Mouse (Mus musculus): ENCODE data around the gene Ric3.

GRCm38 (mm10) chr7:109038987-109039386 is 44.1 kb downstream of the Ric3 start:
- TF ChIP-seq POLR2A (IDR thresholded peaks at IDR 0.05; ENCODE audit: borderline replicate concordance, extremely low read depth, low read depth, low read length) (no peak), CTCF (IDR thresholded peaks at IDR 0.05; ENCODE audit: insufficient read depth, low read length) (no peak)

Measured in lung, adult 2 months (tissue).